Mouse (Mus musculus) spleen, postnatal 36 days (tissue): Measurements from ENCODE around the gene Olfr1393.

Source experiments
- DNase-seq, 2 experiments: peaks; one replicate each; pipeline ENCODE4 v3.0.0; 2022; ENCODE audit warnings: low spot score in 2 of 2, mixed read lengths in 1 of 2

Gene Olfr1393

DNA sequence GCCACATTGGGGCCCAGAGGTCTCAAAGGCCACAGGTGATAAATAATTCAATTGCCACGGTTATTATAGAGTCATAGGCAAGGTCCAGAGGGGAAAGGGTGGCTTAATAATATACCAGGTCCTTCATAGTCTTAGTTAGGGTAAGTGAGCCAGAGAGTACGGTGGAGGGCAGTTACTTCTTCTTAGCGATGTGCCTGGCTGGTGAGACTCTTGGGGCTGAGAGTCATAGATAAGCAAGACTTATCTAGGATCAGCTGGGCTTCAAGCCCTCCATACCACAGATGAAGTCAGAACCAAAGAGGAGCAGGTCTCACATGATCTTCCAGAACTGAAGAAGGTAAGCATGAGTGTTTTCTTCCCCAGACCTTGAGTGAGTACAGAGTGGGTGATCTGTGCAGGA is at the start of gene Olfr1393:
Olfr1393 (plus strand) TSS at position 83 of the 400 bp plus-strand sequence.
- DNase-seq = no peak

DNA sequence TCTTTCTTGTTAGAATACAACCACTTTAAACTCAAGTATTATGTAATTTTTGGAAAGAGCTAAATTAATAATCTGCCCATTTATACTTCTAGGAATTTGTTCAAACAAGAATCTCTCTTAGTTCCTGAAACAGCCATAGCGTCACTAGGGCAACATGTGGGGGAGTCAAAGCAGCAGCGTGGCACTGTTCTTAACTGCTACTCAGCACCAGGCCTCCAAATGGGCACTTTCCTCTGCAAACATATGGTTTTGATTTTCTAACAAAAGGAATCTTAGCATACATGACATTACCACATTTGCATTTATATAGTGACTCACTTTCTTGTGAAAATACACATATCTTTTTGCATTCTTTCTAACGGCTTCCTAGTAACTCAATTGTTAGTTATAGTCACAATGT is 45.3 kb upstream of the Olfr1393 start:
- DNase-seq = no peak

DNA sequence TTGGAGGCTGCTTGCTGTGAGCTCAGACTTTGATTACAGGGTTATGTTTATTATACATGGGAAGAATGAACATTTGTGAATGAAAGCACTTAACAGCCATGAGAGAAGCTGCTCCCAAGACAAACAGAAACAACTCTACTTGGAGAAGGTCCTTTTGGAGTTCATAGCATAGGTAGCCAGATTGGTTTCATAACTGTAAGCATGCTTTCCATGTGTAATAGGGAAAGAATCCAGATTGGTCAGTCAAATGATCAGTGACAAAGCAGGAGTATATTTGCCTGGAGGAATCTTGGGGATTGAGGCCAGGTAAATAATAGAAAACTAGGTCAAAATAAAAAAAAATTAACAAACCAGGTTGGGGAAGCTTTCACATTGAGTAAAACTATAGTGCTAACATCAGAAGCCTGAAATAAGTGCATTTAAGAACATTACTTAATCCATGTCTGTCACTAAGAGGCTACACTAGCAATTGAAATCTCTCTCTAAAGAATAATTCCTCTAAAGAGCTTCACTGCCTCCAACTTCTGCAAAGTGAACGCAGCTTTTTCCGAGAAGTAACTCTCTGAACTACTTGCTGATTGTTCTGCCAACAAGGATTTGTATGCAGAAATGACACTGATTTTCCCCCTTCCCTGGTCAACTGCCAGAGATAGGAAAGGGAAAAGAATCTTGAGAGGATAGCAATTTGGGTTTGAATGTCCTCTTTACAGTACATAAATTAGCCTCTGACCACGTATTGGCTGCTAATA is 42.5 kb upstream of the Olfr1393 start:
- DNase-seq = no peak

DNA sequence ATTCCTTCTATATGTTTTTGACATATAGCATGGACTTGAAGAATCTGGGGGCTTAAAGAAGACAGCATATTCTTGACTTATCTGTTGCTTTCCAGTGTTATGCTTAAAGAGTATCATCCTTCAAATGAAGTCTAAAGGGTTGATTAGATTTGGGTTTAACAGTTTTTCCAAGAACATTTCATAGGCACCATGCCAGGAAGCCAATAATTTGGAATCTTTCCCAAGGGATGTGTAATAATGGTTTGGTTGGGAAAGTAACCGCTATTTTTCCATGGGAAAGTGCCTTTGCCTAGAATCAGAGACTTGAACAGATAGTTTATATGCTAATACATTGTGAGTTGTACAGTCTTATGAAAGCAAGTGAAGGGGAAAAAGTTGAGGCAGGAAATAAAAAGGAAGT is 41.2 kb upstream of the Olfr1393 start:
- DNase-seq = no peak

DNA sequence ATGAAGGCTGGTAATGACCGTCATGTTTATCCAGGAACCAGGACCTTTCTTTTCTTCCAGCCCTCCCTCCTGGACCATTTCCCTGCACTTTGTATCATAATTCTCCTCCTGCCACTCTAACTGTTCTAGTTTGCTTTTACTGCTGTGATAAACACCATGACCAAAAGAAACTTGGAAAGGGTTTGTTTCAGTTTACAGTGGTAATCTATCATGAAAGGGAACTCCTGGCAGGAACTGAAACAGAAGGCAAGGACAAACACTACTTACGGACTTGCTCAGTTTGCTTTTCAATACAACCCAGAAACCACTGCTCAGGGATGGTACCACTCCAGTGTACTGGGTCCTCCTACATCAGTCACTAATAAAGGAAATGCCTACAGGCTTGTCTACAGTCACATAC is 40.6 kb upstream of the Olfr1393 start:
- DNase-seq = no peak

DNA sequence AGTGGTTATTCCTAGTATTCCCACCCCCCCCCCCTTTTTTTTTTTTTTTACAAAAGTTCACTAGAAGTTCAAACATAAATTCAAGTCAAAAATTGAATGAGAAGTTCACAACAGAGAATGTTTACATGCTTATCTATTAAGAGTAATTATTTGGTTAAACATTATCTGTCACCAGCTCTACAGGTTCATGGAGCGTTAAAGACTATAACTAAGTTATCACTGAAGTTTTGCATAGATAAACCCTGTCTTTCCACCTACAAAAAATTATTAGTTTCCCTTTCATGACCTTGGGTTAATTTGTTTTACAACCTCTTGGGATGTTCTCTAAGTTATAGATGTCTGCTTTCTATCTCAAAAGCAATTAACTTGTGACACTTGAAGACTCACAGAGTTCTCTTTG is 37.8 kb upstream of the Olfr1393 start:
- DNase-seq = no peak

DNA sequence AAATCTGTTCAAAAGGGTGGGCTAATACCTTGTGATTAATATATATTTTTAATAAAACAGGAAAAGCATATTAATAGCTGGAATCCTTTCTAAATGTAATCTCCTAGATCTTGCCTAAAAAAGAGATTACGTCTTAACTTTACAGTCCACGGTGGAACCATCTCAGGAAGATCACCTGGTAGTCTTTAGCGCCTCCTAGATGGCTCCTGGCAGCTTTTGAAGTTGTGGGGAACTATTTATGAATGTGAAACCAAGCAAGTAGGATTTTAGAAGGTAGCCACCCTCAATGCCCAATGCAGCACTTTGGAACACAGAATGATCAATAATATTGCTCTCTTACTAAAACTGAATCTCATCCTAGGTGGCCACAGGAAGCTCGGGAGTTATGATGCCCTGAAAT is 37.2 kb upstream of the Olfr1393 start:
- no peak for DNase-seq

DNA sequence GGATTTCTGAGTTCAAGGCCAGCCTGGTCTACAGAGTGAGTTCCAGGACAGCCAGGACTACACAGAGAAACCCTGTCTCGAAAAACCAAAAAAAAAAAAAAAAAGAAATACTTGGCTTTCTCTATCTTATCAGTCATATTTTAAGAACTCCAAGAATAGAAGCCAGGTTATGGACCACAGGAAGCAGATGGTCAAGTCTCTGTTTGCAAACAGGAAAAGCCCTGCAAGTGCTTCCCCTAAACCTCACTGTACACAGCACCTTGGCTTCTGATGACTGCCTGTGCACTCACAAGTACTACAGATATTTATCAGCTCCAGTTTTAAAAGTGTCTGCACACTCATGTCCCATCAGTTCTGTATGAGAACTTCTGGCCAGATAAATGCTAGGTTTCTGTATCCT is 36.6 kb upstream of the Olfr1393 start:
- DNase-seq = peak; percentile 54 to 61

DNA sequence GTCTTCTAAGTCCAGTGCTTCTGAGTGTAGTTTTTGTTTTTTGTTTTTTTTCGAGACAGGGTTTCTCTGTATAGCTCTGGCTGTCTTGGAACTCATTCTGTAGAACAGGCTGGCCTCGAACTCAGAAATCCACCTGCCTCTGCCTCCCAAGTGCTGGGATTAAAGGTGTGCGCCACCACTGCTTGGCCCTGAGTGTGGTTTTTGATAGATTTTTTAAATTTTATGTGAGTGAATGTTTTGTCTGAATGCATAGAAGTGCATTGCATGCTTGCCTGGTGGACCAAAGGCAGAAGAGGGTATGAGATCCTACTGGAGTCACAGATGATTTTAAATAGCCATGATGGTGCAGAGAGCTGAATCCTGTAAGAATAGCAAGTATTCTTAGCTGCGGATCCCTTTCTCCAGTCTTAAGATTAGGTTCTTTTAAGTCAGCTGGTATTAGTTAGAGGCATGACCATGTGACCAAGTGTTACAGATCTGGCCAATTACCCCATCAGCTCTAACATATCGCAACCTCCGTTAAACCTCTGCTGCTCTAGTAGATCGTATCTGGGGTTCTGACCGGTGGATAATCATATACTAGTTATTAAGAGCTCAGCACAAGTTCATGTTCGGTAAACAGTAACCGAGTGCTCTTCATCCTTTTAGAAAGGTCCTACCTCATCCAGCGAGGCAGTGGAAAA is 35.0 kb upstream of the Olfr1393 start:
- DNase-seq = no peak

DNA sequence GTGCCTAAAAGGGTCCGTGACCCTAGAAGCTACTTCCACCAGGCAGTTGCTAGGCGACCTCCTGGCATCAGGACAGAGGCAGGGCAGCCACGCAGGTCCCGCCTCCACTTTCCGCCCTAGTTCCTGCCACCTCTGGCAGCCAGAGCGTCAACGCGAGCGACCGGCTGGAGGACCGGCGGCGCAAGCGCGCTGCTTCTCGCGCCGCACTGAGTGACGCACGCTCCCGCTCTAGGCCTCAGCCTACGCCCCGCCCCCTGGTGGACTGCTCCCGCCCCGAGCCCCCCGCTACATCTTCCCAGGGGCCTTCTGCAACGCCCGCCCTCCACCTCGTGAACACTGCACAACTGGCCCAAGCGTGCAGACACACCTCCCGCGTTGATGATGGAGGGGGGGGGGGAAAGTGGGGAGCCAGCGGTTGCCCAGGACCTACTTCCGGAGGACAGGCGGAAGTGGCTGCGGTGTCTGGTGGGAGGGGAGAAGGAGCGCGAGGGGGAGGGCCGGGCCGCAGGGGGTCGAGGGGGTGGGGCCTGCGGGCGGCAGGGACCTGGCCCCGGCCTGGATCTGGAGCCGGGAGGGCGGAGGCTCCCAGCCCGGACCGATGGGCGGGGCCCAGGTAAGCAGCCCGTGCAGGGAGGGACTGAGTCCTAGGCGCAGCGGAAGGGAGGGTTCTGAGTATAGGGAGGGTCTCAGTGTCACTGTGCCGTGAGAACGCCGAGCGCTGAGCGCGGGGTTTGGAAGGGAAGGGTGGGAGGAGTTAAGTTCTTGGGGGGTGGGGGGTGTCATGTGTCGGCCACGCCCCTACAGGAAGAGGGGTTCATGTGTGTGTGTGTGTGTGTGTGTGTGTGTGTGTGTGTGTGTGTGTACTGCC is 34.1 kb upstream of the Olfr1393 start, which contains the start of gene Mgat1:
Mgat1 (plus strand) TSS at position 465 of the 868 bp plus-strand sequence.
- DNase-seq = peak; percentile 95 to 96

DNA sequence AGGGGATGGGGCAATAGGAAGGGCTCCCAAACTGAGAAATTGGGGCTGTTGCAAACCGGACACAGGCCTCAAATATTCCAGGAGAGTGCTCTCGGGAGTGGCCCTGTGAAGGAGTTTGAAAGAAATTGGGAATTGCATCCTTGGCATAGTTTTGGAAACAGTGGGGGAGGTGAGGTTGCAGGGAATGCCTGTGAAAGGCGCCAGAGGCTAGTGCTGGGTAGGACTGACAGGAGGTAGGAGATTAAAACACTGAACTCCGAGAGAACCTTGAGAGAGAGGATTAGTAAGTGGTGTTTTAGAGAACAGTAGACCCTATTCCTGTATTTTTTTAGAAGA is 33.5 kb upstream of the Olfr1393 start:
- no peak for DNase-seq

DNA sequence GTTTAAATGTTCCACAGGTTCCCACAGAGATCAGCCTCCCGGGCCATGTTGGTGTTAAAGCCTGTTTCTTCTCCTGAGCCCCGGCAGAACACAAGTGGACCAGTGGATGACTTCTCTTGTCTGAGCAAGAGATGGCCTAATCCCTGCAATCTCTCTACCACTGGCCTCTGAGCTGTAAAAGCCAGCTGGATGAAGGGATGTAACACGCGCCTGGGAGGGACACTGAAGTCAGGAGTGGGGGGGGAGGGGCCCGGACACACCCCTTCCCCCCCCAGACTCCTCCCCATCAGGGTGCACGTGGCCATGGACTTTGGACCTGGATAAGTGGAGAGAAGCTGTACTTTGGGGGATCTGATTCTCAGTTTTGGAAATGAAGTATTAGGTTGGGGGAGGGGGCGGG is 32.9 kb upstream of the Olfr1393 start:
- DNase-seq = peak in 1 of 2 experiments; percentile 41

DNA sequence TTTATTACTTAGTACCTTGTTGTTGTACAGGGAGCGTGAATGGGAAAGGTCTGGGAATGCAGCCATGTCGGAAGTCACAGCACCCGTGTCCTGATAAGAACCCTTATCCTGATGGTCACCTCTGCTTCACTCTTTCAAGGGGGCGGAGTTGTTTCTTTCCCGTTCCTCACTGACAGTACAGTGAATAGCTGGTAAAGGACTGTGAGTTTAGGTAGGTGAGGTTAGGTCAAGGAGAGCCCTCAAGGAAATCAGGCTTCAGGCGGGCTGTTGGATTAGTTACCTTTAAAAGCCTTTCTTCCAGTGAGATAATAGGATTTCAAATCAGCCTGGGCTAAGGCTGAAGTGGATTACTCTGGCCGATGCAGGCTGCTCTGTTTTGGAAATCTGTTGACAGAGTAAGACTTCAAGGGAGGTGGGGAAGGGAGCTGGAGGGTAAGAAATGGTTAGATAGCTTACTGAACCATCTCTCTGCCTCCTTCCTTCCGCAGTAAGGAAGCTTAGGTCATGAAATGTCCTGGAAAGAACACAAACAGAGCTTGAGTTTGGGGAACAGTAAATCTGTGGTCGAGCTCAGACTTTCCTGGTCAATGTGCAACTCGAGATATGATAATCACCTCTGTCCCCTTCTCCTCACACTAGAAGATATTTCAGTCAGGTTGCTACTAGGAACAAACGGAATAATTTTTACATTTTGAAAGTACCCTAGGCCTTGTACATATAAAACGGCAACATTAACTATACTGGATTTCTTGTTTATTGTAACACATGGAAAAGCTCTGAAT is 32.3 kb upstream of the Olfr1393 start:
- no peak for DNase-seq

DNA sequence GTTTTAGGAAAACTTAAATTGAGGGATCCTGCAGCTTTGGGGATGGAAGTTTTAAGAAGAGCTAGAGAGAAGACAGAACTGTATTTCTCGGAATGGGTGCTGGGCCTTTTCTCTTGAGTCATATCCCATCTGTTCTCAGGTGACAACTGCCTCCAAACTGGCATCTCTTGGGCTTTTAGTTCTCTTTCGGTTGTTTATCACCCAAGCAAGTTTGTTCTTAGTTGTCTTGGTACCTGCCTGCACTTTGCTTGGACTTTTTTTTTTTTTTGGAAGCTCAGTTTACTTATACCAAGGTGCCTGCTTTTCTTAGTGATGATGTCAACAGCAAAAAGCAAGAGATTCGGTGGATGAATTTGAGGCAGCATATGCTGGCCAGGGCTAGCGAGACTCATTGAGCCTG is 31.6 kb upstream of the Olfr1393 start:
- DNase-seq = no peak

DNA sequence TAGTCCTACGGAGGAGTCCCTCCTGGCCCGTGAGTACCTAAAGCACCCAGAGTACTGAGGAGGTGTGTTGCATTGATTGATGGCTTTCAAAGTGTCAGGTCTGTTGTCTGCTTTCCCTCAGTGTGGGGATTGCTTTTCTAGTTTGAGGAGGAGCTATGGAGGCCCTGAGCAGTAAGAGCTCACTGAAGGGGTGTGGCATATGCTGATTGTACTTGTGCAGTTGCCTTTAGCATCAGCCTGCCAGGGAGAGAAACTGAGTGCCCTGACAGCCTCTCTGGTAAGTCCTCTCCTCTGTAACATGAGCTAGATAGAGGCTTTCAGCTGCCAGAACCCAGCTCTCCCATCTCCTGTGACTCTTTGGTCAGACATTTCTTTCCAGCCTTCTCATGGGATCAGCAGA is 30.8 kb upstream of the Olfr1393 start:
- peak; percentile 71 to 76 for DNase-seq

DNA sequence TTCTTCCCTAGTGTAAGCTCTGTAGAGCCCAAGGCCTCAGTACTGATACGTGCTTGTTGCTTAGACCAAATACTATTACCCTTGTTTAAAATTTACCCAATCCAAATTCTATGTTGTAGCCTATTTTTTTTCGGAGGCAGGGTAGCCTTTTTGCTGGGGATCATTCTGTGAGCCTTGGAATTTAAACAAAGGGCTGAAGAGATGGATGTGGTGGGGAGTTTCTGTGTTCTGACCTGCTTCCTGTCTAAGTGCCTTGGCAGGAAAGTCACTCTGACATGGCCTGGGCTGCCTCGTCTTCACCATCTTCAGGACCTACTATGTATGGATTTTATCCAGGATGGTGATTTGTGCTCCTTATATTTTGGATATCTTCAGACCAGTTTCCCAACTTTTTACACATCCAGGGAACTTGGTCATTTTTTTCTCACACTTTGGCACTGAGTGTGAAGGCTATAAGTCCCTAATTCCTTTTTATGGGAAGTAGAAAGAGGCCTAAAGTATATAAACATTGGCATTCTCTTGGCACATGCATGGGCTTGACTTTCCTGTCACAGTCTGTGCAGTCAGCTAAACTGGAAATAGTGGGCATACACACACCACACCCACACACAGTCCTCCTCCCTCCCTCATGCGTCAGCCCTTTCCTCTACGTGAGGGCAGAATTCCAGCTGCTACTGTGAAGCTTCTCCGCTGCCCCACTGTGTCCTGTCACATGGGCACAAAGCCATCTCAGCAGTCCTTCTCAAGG is 29.7 kb upstream of the Olfr1393 start:
- peak; percentile 66 to 68 for DNase-seq

DNA sequence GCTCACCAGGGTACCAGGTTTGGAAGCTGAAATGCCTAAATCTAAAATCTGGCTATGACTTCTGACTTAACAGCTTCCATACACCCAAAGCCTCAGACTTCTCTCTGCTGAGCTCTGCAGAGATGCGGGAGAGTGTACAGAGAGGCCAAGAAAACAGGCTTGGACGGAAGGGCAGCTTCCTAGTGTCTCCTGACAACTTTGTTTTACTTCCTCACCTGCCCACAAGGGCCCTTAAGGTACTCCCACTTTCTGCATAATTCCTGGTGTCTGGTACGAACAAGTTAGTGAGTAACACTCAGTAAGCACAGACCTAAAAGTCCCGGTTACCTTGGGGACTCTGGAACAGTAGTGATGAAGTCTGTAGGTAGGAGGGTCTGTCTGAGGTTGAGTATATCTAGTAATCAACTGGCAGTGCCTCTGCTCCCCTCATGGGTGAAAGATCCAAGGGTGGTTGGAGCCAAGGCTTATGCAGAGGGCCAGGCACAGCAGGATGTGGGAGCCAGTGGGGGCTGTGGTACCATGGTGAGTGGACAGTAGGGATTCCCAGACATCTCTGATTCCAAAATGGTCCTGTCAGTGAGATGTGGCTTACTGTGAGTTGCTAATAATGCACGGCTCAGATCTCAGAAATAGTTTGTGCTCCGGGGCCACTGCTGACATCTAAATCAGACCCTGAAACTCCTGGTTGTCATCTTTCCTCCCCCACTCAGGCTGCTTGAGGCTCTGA is 29.0 kb upstream of the Olfr1393 start:
- DNase-seq = peak in 1 of 2 experiments; percentile 28

DNA sequence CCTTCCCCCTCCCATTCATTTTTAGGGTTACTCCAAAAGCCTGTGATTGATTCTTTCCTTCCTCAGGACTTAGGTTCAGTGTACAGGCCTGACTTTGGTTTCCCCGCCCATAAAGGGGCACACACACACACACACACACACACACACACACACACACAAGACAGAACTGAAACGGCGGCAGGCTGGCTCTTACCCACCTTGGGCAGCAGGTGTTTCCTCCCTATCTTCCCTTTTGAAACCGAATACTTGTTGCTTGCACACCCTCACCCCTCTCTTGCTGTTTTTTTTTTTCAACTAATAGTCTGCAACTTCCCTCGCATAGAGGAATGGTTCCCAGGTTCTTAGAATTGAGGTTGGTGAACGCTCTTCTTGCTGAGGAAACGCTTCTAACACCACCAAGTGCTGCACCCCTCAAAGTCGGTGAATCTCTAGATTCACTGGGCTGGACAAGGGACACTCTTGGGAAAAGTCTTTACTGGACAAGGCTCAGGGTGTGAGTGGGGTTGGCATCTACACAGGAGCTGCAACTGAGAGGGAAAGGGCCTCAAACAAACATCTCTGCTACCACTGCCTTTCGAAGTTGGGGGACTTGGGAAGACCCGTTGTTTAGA is 28.2 kb upstream of the Olfr1393 start:
- DNase-seq = peak; percentile 88 to 90

DNA sequence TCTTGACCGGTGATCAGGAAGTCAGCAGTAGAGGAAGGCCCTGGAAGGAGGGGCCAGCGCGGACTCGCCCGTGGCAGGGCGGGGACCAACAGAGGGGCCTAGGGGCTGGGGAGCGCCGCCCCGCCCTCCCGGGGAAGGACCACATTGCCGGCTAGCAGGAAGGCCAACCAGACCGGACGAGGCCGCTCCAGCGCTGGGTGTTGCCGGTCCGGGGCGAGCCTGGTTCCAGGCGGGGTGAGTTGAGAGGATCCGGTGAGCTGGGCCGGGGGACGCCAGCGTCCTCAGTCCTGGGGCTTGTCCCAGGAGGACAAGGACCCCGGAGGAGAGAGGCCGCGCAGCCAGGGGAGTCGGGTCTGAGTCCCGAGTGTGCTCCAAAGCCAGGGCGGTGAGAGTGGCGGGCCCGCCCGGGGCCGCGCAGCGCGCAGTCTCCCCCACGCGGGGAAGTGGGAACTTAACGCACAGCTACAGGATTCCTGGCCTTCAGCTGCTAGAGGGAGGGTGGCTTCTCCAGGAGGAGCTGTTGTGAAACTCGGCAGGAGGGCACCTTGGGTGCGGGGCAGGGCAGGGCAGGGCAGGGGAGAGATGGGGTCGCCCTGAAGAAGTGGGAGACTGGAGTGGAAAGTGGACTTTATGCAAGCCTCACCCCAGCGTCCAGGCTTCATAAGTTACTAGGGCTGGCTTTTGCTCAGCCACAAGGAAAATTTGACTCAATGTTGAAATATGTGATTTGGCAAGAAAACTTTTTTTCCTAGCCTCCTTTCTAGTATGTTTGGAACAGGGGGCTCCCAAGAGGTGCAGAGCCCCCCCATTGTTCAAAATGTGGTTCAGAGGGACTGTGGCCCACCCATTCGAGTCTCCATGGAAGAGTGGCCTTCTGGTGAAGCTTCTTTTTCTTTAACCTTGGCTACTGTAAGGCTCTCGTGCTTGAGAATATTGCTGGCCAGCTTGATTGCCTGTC is 27.4 kb upstream of the Olfr1393 start:
- DNase-seq = peak; percentile 95 to 96
